Mouse (Mus musculus) embryonic fibroblast, embryonic 13.5 days (primary cell): Measurements from ENCODE around the gene Alox5ap.

Source experiments
- CTCF ChIP-seq: IDR thresholded peaks from 2 replicates; pipeline ENCODE4 v1.5.1; 2011; ENCODE audit warnings: mild to moderate bottlenecking, control low read depth, low read length, moderate library complexity, borderline replicate concordance; ENCODE audit not compliant: insufficient read depth
- POLR2A ChIP-seq: IDR thresholded peaks from 2 replicates; pipeline ENCODE4 v1.6.1; 2011; ENCODE audit warnings: low read depth, mild to moderate bottlenecking, control low read depth, low read length, moderate library complexity

DNA sequence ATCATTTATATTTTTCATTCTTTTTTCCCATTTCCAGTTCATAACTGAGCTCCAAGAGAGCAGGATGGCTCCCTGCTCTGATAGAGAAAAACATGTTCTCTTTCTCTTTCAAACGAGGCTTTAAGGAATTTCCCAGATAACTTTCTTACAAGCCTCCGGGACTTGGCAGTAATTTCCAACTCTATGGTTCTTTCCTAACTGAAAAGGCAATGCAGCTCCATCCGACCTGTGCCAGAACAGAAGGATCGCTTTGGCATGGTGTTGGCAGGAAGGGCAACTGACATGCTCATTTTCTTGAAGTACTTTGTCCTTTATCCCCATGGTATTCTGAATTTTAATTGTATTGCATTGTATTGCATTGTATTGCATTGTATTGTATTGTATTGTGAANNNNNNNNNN, 33.7 kb downstream of the Alox5ap start:
- TF ChIP-seq CTCF = no peak
- no peak for TF ChIP-seq POLR2A
